Mouse (Mus musculus): ENCODE measurements around the gene Msln.

Gene Msln

GRCm38 (mm10) chr17:25754241-25754640, at the start of gene Msln:
Msln (minus strand) TSS chr17:25754378.
- no peak for DNase-seq (ENCODE audit: inconsistent ontology term)

GRCm38 (mm10) chr17:25802825-25803517, 48.8 kb upstream of the Msln start:
- DNase-seq (ENCODE audit: inconsistent ontology term), result peak; percentile 87

GRCm38 (mm10) chr17:25801029-25801428, 46.9 kb upstream of the Msln start:
- DNase-seq (ENCODE audit: inconsistent ontology term), result peak; percentile 75

GRCm38 (mm10) chr17:25796951-25797369, 42.8 kb upstream of the Msln start, which contains the start of gene Metrn:
Metrn (minus strand) TSS chr17:25797136.
- peak; percentile 94 for DNase-seq (ENCODE audit: inconsistent ontology term)

- DNase-seq (ENCODE audit: inconsistent ontology term), result peak; percentile 49
Observed at GRCm38 (mm10) chr17:25796211-25796771, 42.1 kb upstream of the Msln start.

- peak; percentile 94 for DNase-seq (ENCODE audit: inconsistent ontology term)
Observed at GRCm38 (mm10) chr17:25795609-25796092, 41.5 kb upstream of the Msln start, which contains the start of gene AC134908.4. AC134908.4 (minus strand) TSS chr17:25795659.

GRCm38 (mm10) chr17:25794998-25795397, 40.8 kb upstream of the Msln start:
- no peak for DNase-seq (ENCODE audit: inconsistent ontology term)

GRCm38 (mm10) chr17:25794197-25794596, 40.0 kb upstream of the Msln start:
- DNase-seq (ENCODE audit: inconsistent ontology term), result peak; percentile 31

GRCm38 (mm10) chr17:25792615-25793014, 38.4 kb upstream of the Msln start, which contains the start of gene Fam173a:
Fam173a (minus strand) TSS chr17:25792901.
- peak; percentile 85 for DNase-seq (ENCODE audit: inconsistent ontology term)

GRCm38 (mm10) chr17:25791843-25792527, 37.8 kb upstream of the Msln start:
- peak; percentile 90 for DNase-seq (ENCODE audit: inconsistent ontology term)

- DNase-seq (ENCODE audit: inconsistent ontology term), result peak; percentile 51
Observed at GRCm38 (mm10) chr17:25791320-25791842, 37.2 kb upstream of the Msln start.

GRCm38 (mm10) chr17:25786781-25787504, 32.8 kb upstream of the Msln start:
- DNase-seq (ENCODE audit: inconsistent ontology term), result no peak

GRCm38 (mm10) chr17:25786280-25786679, 32.1 kb upstream of the Msln start, which contains the start of gene Ccdc78:
Ccdc78 (plus strand) TSS chr17:25786580.
- DNase-seq (ENCODE audit: inconsistent ontology term), result no peak

GRCm38 (mm10) chr17:25785281-25785745, 31.1 kb upstream of the Msln start, which contains the start of gene Haghl:
Haghl (minus strand) TSS chr17:25785673.
- peak; percentile 91 for DNase-seq (ENCODE audit: inconsistent ontology term)

- DNase-seq (ENCODE audit: inconsistent ontology term), result no peak
Observed at GRCm38 (mm10) chr17:25783861-25784574, 29.8 kb upstream of the Msln start.

- DNase-seq (ENCODE audit: inconsistent ontology term), result no peak
Observed at GRCm38 (mm10) chr17:25783086-25783485, 28.9 kb upstream of the Msln start.

GRCm38 (mm10) chr17:25781339-25781738, 27.2 kb upstream of the Msln start:
- DNase-seq (ENCODE audit: inconsistent ontology term), result no peak

GRCm38 (mm10) chr17:25777948-25778347, 23.8 kb upstream of the Msln start:
- no peak for DNase-seq (ENCODE audit: inconsistent ontology term)

- DNase-seq (ENCODE audit: inconsistent ontology term), result no peak
Observed at GRCm38 (mm10) chr17:25775318-25776062, 21.3 kb upstream of the Msln start.

Measured in Muller cell, postnatal 12 days (primary cell).